Mouse (Mus musculus) ES-Bruce4 (cell line): ENCODE measurements around the gene Ccdc170.

Experiments
- EP300 ChIP-seq: IDR thresholded peaks from 2 replicates; pipeline ENCODE4 v1.6.1; 2011; ENCODE audit warnings: low read depth, low read length; ENCODE audit not compliant: insufficient read depth
- POLR2A ChIP-seq: IDR thresholded peaks from one replicate; pipeline ENCODE4 v1.8.1; 2011; ENCODE audit warnings: low read length; ENCODE audit not compliant: insufficient read depth

DNA sequence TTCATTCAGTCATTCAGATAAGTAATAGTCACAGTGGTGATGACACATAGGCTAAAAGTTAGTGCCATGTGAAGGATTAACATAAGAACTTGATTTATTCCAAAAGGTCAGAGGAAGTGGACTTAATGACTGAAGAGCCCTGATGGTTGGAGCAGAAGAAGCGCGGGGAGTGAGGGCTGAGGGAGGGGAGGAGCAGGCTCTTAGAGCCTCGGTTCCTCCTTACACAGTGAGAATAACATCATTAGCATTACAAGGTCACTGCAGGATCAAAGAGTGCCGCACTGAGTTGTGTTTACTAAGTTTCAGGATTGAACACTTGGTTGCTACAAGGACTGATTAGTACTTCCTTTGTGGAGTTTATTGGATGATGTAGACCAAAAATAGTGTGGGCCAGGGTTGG lies 10.6 kb downstream of the Ccdc170 start:
- TF ChIP-seq EP300: peak; percentile 90
- no peak for TF ChIP-seq POLR2A
